Mouse (Mus musculus) spleen, postnatal 10 days (tissue): ENCODE data around the gene Gm6268.

Experiments used
- DNase-seq, 2 experiments: peaks; one replicate each; pipeline ENCODE4 v3.0.0; 2021 to 2022; ENCODE audit warnings: low spot score in 2 of 2

Gm6268 gene

GRCm38 (mm10) chrX:36400980-36401379 is at the start of gene Gm6268:
Gene Gm6268, plus strand, starts transcription at chrX:36401280.
- no peak for DNase-seq

GRCm38 (mm10) chrX:36352446-36352845 is 48.6 kb upstream of the Gm6268 start:
- peak in 1 of 2 experiments; percentile 12 for DNase-seq

DNA sequence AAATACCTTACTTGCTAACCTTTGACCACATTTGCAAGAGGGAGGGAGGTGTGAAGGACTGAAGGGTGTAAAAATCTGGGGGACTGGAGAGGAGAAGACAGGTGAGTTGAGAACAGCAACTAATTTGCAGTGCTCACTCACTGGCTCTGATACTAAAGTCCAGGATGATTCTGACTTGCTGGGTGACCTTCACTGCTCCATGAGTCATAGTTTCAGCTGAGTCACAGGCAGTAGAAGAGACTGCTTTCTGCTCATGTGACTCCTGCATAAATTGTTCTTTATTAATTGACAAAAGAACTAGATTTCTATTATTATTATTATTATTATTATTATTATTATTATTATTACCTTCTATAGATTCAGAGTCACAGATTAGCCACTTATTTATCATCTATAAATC is 15.7 kb upstream of the Gm6268 start:
- DNase-seq = no peak

- DNase-seq = no peak
Observed at GRCm38 (mm10) chrX:36389971-36390370, 11.1 kb upstream of the Gm6268 start.

- DNase-seq = no peak
Observed at GRCm38 (mm10) chrX:36390503-36390902, 10.6 kb upstream of the Gm6268 start.

DNA sequence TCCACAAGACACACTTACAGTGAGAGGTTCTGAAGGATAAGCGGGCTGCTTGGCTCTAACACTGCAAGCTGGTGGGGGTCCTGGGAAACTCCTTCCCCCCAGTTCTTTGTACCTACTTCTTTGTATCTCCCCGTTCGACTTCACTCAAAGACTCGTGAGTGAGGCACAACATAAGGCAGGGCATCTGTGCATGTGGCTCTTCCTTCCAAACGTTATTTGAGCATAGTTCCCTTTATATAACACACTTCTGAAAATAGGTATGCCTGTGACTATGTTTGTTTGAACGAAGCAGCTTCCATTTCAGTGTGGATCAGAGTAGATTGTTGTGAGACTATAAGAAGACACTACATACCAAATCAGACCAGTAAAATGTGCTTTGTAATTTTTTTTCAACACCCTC is 8.4 kb upstream of the Gm6268 start:
- no peak for DNase-seq

- no peak for DNase-seq
Observed at GRCm38 (mm10) chrX:36393279-36393678, 7.8 kb upstream of the Gm6268 start.

- peak in 1 of 2 experiments; percentile 34 for DNase-seq
Observed at GRCm38 (mm10) chrX:36402316-36402715, 1.2 kb downstream of the Gm6268 start.

DNA sequence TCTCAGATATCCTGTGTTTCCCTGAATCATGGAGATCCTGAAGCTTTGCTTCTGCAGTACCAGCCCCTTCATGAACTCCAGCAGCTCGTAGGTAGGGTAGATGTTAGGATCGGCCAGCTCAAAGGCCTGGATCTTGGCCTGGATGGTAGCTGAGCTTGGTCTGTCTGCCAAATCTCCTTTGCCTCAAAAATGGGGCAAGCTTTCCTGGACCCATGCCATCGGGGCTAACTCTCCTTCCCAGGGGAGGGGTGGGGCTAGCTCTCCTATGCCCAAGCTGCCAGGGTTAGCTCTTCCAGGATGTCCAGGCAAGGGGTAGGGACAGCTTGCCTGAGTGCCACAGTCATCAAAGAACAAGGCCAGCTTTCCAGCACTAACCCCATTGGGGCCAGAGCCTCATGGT is 18.1 kb downstream of the Gm6268 start:
- DNase-seq = no peak

DNA sequence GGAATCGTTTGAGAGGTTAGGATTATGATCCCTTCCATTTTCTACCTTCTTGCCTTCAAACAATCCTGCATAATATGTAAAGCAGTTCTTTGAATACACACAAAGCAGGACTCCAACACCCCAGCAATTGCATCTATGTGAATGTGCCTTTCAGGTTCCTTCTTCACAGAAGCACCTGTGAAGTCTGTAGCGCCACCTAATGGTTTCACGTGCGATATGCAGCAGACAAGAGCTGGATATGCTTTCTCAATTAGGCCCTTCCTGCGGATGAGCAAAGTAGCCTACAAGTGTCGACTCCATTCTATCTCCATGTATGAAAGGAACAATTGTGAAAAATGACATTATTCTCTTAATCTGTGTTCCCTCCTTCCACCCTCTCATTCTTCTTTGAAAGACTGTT is 33.9 kb downstream of the Gm6268 start:
- no peak for DNase-seq

- no peak for DNase-seq
Observed at GRCm38 (mm10) chrX:36437932-36438331, 36.9 kb downstream of the Gm6268 start.
